Mouse (Mus musculus) C3H10T1/2 (cell line): ENCODE data around the gene Vmn1r33. TPM values are rescaled to one million over a fixed set of nuclear protein-coding genes. Genes with fewer than 3 reads are reported as not detected.

ENCODE experiments used
- polyA plus RNA-seq, 2 experiments: library from polyadenylated mRNA; unstranded; fragments of >200 nt; fragmentation: generic; extraction: Trizol; gene quantifications; one replicate each; pipeline ENCODE4 v1.2.1; 2012; ENCODE audit warnings: missing spikeins in 2 of 2

The Vmn1r33 gene
- polyA plus RNA-seq: not detected

DNA sequence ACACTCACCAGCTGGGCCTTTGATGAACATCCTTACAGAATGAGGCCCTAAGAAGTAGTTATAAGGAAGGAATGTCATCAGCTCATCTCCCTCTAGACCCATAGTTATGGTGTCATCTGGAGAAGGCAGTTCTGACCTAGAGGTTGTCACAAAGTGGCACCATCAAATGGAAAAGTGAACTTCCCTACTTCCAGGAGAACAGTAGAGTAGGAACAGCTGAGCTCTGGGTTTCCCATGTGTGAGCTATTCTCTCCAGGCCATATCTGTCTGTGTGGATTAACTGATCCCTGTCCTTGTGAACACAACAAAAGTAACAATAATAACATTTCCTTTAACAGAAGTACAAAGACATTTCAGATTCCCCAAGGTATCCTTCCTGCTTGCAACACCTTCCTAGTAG lies at the start of gene Vmn1r33:
TSS of gene Vmn1r33 (minus strand) at position 101 of the 400 bp plus-strand sequence.

GRCm38 (mm10) chr6:66643779-66644178 lies 25.7 kb upstream of the Vmn1r33 start, which contains the start of gene Vmn1r34:
Gene Vmn1r34, minus strand, starts transcription at chr6:66643879.

Other genes with a start within 250 kb of the Vmn1r33 start
- gene Mad2l1, start 82.9 kb downstream of the Vmn1r33 start, polyA plus RNA-seq: 10 to 100 TPM in 1 of 2 experiments, 1 to 10 TPM in 1; 4.7 to 28.7 TPM
- not detected for gene Vmn1r32, start 58.2 kb downstream of the Vmn1r33 start, polyA plus RNA-seq
- gene Vmn1r34, start 25.6 kb upstream of the Vmn1r33 start, polyA plus RNA-seq: not detected
- not detected for gene Vmn1r35, start 67.6 kb upstream of the Vmn1r33 start, polyA plus RNA-seq
- not detected for gene Vmn1r36, start 100.9 kb upstream of the Vmn1r33 start, polyA plus RNA-seq
- gene Vmn1r37, start 111.1 kb upstream of the Vmn1r33 start, polyA plus RNA-seq: not detected
- not detected for gene Vmn1r38, start 164.3 kb upstream of the Vmn1r33 start, polyA plus RNA-seq
- not detected for gene Vmn1r39, start 192.3 kb upstream of the Vmn1r33 start, polyA plus RNA-seq